Mouse (Mus musculus) hindbrain, embryonic 14.5 days (tissue): Measurements from ENCODE around the gene Mgat5b. TPM values are rescaled to one million over a fixed set of nuclear protein-coding genes. Genes with fewer than 3 reads are reported as not detected.

Experiments
- ATAC-seq: fragments of 200-750 bp; cut with Nextera tagmentation; 2 replicates; pipeline ENCODE4 v1.8.0; 2017; ENCODE audit warnings: moderate number of reproducible peaks, mild to moderate bottlenecking, moderate TSS enrichment, moderate library complexity; ENCODE audit not compliant: low FRiP score
- DNase-seq: peaks from one replicate; pipeline ENCODE4 v3.0.0-alpha.2; 2015; ENCODE audit warnings: low spot score
- H3K27ac ChIP-seq: fragments of 300-500 bp; sonication (generic); 2 replicates; pipeline ENCODE4 v1.5.1; 2014; ENCODE audit warnings: mild to moderate bottlenecking, moderate library complexity
- H3K27me3 ChIP-seq: fragments of 300-500 bp; sonication (generic); 2 replicates; pipeline ENCODE4 v1.6.1; 2014; ENCODE audit warnings: mild to moderate bottlenecking, low read length, mixed read lengths; ENCODE audit not compliant: control insufficient read depth, insufficient read depth
- H3K36me3 ChIP-seq: fragments of 300-500 bp; sonication (generic); replicated peaks from 2 replicates; pipeline ENCODE4 v1.6.1; 2014; ENCODE audit not compliant: control insufficient read depth, insufficient read depth
- H3K4me1 ChIP-seq: fragments of 300-500 bp; sonication (generic); replicated peaks from 2 replicates; pipeline ENCODE4 v1.6.1; 2014; ENCODE audit warnings: antibody characterized with exemption, low read length, mixed read lengths; ENCODE audit not compliant: control insufficient read depth, insufficient read depth
- H3K4me2 ChIP-seq: fragments of 300-500 bp; sonication (generic); replicated peaks from 2 replicates; pipeline ENCODE4 v1.6.1; 2014; ENCODE audit warnings: mild to moderate bottlenecking, moderate library complexity
- H3K4me3 ChIP-seq: fragments of 300-500 bp; sonication (generic); replicated peaks from 2 replicates; pipeline ENCODE4 v1.5.1; 2014; ENCODE audit warnings: mild to moderate bottlenecking, low read length
- H3K9ac ChIP-seq: fragments of 300-500 bp; sonication (generic); 2 replicates; pipeline ENCODE4 v1.6.1; 2014
- H3K9me3 ChIP-seq: fragments of 300-500 bp; sonication (generic); 2 replicates; pipeline ENCODE4 v1.6.1; 2016; ENCODE audit warnings: low read length; ENCODE audit not compliant: control insufficient read depth
- WGBS: fragments of 180-500 bp; shearing (Covaris S2); extraction: QIAGEN DNeasy Blood & Tissue Kit; methylation state at CpG from one replicate; pipeline ENCODE4 v1.1.7; 2014; 5-methylcytosine and 5-hydroxymethylcytosine counted together
- polyA plus RNA-seq: library from polyadenylated mRNA; unstranded; fragments of >200 nt; fragmentation: Nextera tagmentation; extraction: Ambion mirVana; gene quantifications from 2 replicates; pipeline ENCODE4 v1.2.1, GENCODE M21; 2014

Mgat5b gene
- 24.5 and 26.0 TPM in 2 replicates for polyA plus RNA-seq

GRCm38 (mm10) chr11:116918323-116919185 lies at the start of gene Mgat5b:
Gene Mgat5b (plus strand): TSS chr11:116918863.
- H3K36me3 ChIP-seq: peaks cover 4% of the 10 kb centered on the region; the same call in 1 of the 2 replicates
- H3K9ac ChIP-seq: peak within 1 kb of the TSS; percentile 99
- 1% methylated on average over 69 of the region's 90 CpGs for WGBS
- peak within 1 kb of the TSS; percentile 94 for H3K4me3 ChIP-seq
- H3K27me3 ChIP-seq: 0 out of 2 replicates have a peak, but pooled peaks cover 5% of the 10 kb centered on the region
- peak within 1 kb of the TSS; percentile 90 for H3K27ac ChIP-seq
- H3K4me2 ChIP-seq: peak within 1 kb of the TSS; percentile 91
- peaks cover 30% of the 10 kb centered on the region for H3K4me1 ChIP-seq
- ATAC-seq: peak; percentile 86
- peak; percentile 94 for DNase-seq
- no peaks in the 10 kb centered on the region for H3K9me3 ChIP-seq

- no peak overlapping the region for H3K9ac ChIP-seq
- H3K4me1 ChIP-seq: no peaks in the 10 kb centered on the region
- no peak overlapping the region for H3K4me3 ChIP-seq
- no peaks in the 10 kb centered on the region for H3K27me3 ChIP-seq
- no peak overlapping the region for H3K4me2 ChIP-seq
- WGBS: 93% methylated on average over 8 of the region's 8 CpGs
- DNase-seq (no peak), ATAC-seq (no peak)
- peaks cover 96% of the 10 kb centered on the region for H3K36me3 ChIP-seq
- no peaks in the 10 kb centered on the region for H3K9me3 ChIP-seq
- H3K27ac ChIP-seq: no peak overlapping the region
These were observed 49.4 kb upstream of the Mgat5b start for GRCm38 (mm10) chr11:116869223-116869622.

- no peak overlapping the region for H3K4me3 ChIP-seq
- no peak overlapping the region for H3K9ac ChIP-seq
- no peak overlapping the region for H3K4me2 ChIP-seq
- H3K27me3 ChIP-seq: no peaks in the 10 kb centered on the region
- no peak for ATAC-seq
- H3K36me3 ChIP-seq: peaks cover 96% of the 10 kb centered on the region
- DNase-seq: no peak
- WGBS: 85% methylated on average over 4 of the region's 4 CpGs
- H3K27ac ChIP-seq: no peak overlapping the region
- H3K9me3 ChIP-seq: no peaks in the 10 kb centered on the region
- no peaks in the 10 kb centered on the region for H3K4me1 ChIP-seq
These were observed 49.0 kb upstream of the Mgat5b start for GRCm38 (mm10) chr11:116869641-116870040.

GRCm38 (mm10) chr11:116871538-116871937 lies 47.1 kb upstream of the Mgat5b start:
- Histone ChIP-seq H3K4me1 (no peaks in the 10 kb centered on the region), H3K4me2 (no peak overlapping the region), H3K9ac (no peak overlapping the region), H3K4me3 (no peak overlapping the region), H3K27ac (no peak overlapping the region), H3K36me3 (peaks cover 89% of the 10 kb centered on the region), H3K27me3 (no peaks in the 10 kb centered on the region), H3K9me3 (no peaks in the 10 kb centered on the region)
- WGBS: 89% methylated on average over 9 of the region's 9 CpGs
- DNase-seq (no peak), ATAC-seq (no peak)

- ATAC-seq: no peak
- no peak for DNase-seq
- H3K4me3 ChIP-seq: no peak overlapping the region
- no peaks in the 10 kb centered on the region for H3K4me1 ChIP-seq
- no peak overlapping the region for H3K4me2 ChIP-seq
- H3K27me3 ChIP-seq: no peaks in the 10 kb centered on the region
- H3K9me3 ChIP-seq: no peaks in the 10 kb centered on the region
- H3K9ac ChIP-seq: no peak overlapping the region
- H3K27ac ChIP-seq: no peak overlapping the region
- peaks cover 66% of the 10 kb centered on the region for H3K36me3 ChIP-seq
- 86% methylated on average over 20 of the region's 20 CpGs for WGBS
These were observed 44.7 kb upstream of the Mgat5b start for GRCm38 (mm10) chr11:116873987-116874386.

GRCm38 (mm10) chr11:116878454-116878853 lies 40.2 kb upstream of the Mgat5b start:
- 89% methylated on average over 8 of the region's 8 CpGs for WGBS
- H3K27me3 ChIP-seq: no peaks in the 10 kb centered on the region

GRCm38 (mm10) chr11:116880839-116881238 lies 37.8 kb upstream of the Mgat5b start:
- Histone ChIP-seq H3K27ac (no peak overlapping the region), H3K36me3 (0 out of 2 replicates have a peak, but pooled peaks cover 2% of the 10 kb centered on the region), H3K9ac (no peak overlapping the region), H3K27me3 (no peaks in the 10 kb centered on the region), H3K4me3 (no peak overlapping the region), H3K9me3 (no peaks in the 10 kb centered on the region), H3K4me2 (no peak overlapping the region), H3K4me1 (peaks cover 5% of the 10 kb centered on the region)
- 63% methylated on average over 7 of the region's 7 CpGs for WGBS
- ATAC-seq (no peak), DNase-seq (no peak)

More at GRCm38 (mm10) chr11:116878454-116878853, 40.2 kb upstream of the Mgat5b start:
- H3K4me2 ChIP-seq: no peak overlapping the region
- DNase-seq: no peak
- H3K9me3 ChIP-seq: no peaks in the 10 kb centered on the region
- no peaks in the 10 kb centered on the region for H3K4me1 ChIP-seq
- no peak overlapping the region for H3K9ac ChIP-seq
- H3K4me3 ChIP-seq: no peak overlapping the region
- no peak for ATAC-seq
- no peak overlapping the region for H3K27ac ChIP-seq
- peaks cover 24% of the 10 kb centered on the region for H3K36me3 ChIP-seq

- H3K4me2 ChIP-seq: no peak overlapping the region
- WGBS: 76% methylated on average over 5 of the region's 5 CpGs
- H3K9me3 ChIP-seq: no peaks in the 10 kb centered on the region
- no peak overlapping the region for H3K27ac ChIP-seq
- no peaks in the 10 kb centered on the region for H3K36me3 ChIP-seq
- DNase-seq (no peak), ATAC-seq (no peak)
- H3K4me1 ChIP-seq: peaks cover 6% of the 10 kb centered on the region
- H3K4me3 ChIP-seq: no peak overlapping the region
- no peaks in the 10 kb centered on the region for H3K27me3 ChIP-seq
- no peak overlapping the region for H3K9ac ChIP-seq
These were observed 37.2 kb upstream of the Mgat5b start for GRCm38 (mm10) chr11:116881440-116881839.

- Histone ChIP-seq H3K4me1 (peaks cover 6% of the 10 kb centered on the region), H3K36me3 (no peaks in the 10 kb centered on the region), H3K4me2 (no peak overlapping the region), H3K4me3 (no peak overlapping the region), H3K9ac (no peak overlapping the region), H3K9me3 (no peaks in the 10 kb centered on the region), H3K27me3 (no peaks in the 10 kb centered on the region), H3K27ac (no peak overlapping the region)
- ATAC-seq: no peak
- DNase-seq: no peak
- WGBS: 80% methylated on average over 10 of the region's 10 CpGs
These were observed 36.2 kb upstream of the Mgat5b start for GRCm38 (mm10) chr11:116882446-116882845.
